Mouse (Mus musculus) embryo, embryonic 10.5 days (tissue): ENCODE data around the gene Nktr.
A peak's percentile ranks its signal among the peaks of the same experiment; 100 is the strongest.

Source experiments
- DNase-seq: peaks from one replicate; pipeline ENCODE4 v3.0.0-alpha.2; 2015; ENCODE audit warnings: low spot score

Gene Nktr

GRCm38 (mm10) chr9:121761091-121761665 lies 42.2 kb downstream of the Nktr start:
- DNase-seq, result no peak

GRCm38 (mm10) chr9:121761787-121762186 lies 42.8 kb downstream of the Nktr start:
- DNase-seq, result no peak

- DNase-seq, result no peak
These were observed 43.3 kb downstream of the Nktr start for GRCm38 (mm10) chr9:121762248-121762647.

GRCm38 (mm10) chr9:121762761-121763160 lies 43.8 kb downstream of the Nktr start:
- DNase-seq, result no peak

GRCm38 (mm10) chr9:121763716-121764115 lies 44.7 kb downstream of the Nktr start:
- DNase-seq, result no peak

GRCm38 (mm10) chr9:121765166-121765855 lies 46.3 kb downstream of the Nktr start:
- DNase-seq, result no peak

GRCm38 (mm10) chr9:121772412-121772811 lies 53.4 kb downstream of the Nktr start:
- DNase-seq, result no peak

GRCm38 (mm10) chr9:121775951-121776350 lies 57.0 kb downstream of the Nktr start:
- no peak for DNase-seq

GRCm38 (mm10) chr9:121776511-121776910 lies 57.5 kb downstream of the Nktr start:
- no peak for DNase-seq

- DNase-seq, result no peak
These were observed 58.6 kb downstream of the Nktr start, which contains the start of gene Klhl40 for GRCm38 (mm10) chr9:121777484-121778065. TSS of gene Klhl40 (plus strand) at chr9:121777607.

GRCm38 (mm10) chr9:121778066-121778624 lies 59.2 kb downstream of the Nktr start:
- DNase-seq, result peak; percentile 38

- no peak for DNase-seq
These were observed 65.8 kb downstream of the Nktr start for GRCm38 (mm10) chr9:121784801-121785200.

- DNase-seq, result no peak
These were observed 66.3 kb downstream of the Nktr start for GRCm38 (mm10) chr9:121785261-121785660.

- DNase-seq, result no peak
These were observed 67.4 kb downstream of the Nktr start for GRCm38 (mm10) chr9:121786359-121786758.

- DNase-seq, result peak; percentile 78
These were observed 72.2 kb downstream of the Nktr start for GRCm38 (mm10) chr9:121791206-121791605.

- no peak for DNase-seq
These were observed 73.0 kb downstream of the Nktr start, which contains the start of gene Hhatl for GRCm38 (mm10) chr9:121791757-121792521. TSS of gene Hhatl (minus strand) at chr9:121792507.

- no peak for DNase-seq
These were observed 76.1 kb downstream of the Nktr start for GRCm38 (mm10) chr9:121794972-121795539.

- DNase-seq, result no peak
These were observed 78.8 kb downstream of the Nktr start for GRCm38 (mm10) chr9:121797722-121798121.

GRCm38 (mm10) chr9:121798887-121799520 lies 80.0 kb downstream of the Nktr start:
- DNase-seq, result no peak

GRCm38 (mm10) chr9:121802747-121803146 lies 83.8 kb downstream of the Nktr start:
- DNase-seq, result no peak
